Mouse (Mus musculus) ES-CJ7 (cell line): ENCODE measurements at regions not wholly inside any gene's neighbourhood (a gene's known extent, or its start where the extent isn't known, plus 50 kb on each side); places are given as distances from the start of the nearest gene placed in this dataset.

Experiments
- DNase-seq: peaks from one replicate; pipeline ENCODE4 v3.0.0; 2011; ENCODE audit warnings: low read depth, low spot score

DNA sequence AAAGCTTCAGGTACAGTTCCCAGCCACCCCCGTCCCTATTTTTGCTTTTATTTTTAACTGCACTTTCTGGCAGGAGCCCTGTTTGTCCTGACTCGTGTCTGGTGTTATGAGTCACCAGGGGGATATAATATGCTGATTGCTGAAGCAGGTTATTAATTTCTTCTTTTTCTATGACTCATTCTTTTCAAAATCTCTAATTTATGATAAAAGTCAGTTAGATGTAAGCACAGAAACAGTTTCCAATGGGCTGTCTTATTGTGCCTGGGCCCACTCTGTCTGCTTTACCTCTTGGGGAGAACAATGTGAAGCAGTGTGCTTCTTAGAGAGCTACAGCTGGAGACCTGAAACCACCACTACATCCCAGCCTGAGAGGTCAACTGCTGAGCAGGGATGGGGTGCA lies 153.5 kb upstream of the Trib2 start:
- no peak for DNase-seq

DNA sequence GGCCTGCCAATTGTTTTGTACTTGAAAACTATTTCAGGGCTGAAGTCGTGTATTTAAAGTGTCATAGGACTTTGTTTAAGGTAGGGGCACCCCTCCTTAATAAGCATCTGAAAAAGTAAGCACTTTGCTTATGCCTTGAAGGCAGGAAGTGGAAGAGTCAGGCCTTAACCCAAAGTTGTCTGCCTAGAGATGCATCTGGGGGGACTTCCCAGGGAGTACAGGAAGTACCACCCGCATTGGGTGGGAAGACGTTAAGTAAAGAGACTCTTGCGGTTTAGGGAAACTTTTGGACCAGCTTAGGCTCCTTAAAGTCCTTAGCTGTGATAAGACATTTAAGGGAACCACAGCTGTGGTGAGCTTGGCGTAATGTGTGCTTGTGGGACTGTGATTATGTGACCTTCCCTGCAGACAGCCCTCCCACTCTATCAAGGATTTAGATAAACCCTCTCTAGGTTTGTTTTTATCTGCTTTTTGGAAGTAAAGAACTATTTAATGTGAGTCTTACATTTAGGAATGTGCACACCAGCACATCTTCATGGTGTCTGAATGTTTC lies 150.9 kb upstream of the Trib2 start:
- DNase-seq, result no peak

DNA sequence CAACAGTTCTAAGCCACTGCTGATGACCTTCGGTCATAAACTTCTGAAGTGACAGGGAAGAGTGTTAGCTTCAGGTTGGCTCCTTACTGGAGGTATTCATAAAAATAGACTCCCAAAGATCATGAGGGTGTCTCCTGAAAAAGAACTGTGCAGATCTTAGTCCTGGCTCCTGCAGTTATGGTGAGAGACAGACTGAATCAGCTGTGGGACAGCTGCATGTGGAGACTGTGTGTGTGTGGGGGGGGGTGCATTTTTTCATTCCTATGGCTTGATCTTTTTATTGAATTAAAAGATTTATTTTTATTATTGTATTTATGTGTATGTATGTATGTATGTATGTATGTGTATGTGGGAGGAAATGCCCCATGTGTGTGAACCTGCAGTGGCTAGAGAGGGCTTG lies 149.9 kb upstream of the Trib2 start:
- no peak for DNase-seq

DNA sequence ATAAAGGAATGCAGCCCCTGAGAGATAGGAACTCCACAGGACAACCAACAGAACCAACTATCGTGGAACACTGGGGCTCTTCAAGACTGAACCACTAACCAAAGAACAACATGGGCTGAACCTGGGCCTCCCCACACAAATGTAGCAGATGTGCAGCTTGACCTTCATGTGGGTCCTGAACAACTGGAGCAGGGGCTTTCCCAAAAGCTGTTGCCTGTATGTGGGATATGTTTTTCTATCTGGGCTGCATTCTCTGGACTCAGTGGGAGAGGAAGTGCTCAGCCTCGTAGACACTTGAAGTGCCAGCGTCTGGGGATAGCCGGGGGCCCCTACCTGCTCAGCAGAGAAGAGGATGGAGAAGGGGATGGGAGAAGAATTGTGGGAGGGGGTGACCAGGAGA lies 149.2 kb upstream of the Trib2 start:
- no peak for DNase-seq

DNA sequence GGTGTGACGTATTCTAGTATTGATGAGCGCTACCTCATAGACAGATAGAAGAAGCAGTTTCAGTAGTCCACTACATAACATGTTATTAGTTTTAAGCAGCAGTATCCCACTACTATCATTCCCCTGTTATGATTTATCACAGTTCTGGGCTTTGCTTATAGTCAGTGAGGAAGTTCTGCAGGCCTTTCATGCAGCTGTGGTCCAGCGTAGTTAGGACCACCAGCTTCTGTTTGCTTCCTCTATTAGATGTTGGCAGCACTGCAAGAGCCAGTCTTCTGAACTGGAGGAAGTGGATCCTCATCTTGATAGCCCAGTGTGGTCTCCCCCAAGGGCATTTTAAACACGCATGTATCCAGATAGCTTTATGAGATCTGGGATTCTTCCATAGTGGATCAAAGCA lies 147.4 kb upstream of the Trib2 start:
- DNase-seq, result no peak

DNA sequence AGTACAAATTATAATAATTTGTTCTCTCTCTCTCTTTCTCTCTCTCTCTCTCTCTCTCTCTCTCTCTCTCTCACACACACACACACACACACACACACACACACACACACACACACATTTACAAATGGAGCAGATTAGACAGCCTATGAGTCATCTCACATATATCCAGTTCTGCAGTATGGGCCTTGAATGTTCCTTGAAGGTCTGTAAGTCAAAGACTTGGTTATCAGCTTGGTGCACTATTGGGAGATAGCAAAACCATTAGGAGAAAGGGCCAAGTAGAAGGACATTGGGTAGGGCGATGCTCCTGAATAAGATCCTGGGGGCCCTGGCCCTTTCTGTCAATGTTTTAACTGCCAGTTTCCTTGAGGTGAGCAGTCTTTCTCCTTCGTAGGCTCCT lies 145.1 kb upstream of the Trib2 start:
- DNase-seq, result no peak

DNA sequence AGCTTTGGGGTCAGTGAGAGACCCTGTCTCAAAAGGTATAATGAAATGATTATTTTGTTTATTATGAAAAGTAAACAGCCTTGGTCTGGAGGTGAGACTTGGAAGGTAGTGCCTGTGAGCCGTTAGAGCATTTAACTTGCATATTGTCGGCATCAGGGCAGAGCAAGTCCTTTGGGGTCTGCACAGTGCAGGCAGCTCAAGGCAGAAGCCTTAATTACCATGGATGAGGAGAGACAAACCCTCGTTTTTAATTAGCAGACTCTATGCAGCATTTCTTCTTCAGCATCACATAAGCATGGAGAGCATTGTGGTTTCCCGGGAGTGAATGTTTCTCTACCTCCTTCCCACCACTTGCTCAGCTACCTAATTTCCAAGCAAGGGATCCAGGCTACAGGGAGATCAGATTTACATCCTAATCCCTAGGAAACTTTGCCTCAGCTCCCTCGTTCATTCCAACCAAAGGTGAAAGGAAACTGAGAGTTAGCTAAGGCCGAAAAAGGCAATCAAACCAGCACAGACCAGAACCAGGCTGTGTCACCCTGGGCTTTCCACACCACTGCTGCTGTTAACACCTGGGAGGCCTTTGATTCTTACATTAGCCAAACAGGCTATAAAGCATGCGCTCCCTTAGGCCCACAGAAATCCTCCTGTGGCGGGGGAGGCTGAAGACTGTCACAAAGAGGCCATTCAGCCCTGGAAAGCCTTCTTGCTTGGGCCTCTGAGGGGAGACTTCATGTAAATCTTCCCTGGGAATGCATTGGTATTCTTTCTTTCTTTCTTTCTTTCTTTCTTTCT lies 120.9 kb upstream of the Trib2 start:
- peak; percentile 9 for DNase-seq

DNA sequence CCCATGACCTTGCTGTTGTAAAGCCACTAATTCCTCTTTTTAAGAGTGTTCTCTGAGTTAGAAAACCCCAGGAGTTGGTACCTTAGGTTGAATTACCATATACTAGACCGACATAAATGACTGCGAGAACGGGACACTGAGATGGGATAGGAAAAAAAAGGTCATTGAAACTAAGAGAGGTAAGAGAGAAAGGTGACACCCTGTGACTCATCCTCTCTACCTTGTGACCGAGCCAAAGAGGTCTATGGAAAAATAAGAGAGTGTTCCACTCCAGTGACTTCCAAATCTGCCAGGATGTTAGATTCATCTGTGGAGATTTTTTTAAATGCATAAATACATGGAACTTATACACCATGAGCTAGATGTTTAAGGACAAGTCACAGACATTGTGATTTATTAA lies 115.3 kb upstream of the Trib2 start:
- DNase-seq, result no peak

DNA sequence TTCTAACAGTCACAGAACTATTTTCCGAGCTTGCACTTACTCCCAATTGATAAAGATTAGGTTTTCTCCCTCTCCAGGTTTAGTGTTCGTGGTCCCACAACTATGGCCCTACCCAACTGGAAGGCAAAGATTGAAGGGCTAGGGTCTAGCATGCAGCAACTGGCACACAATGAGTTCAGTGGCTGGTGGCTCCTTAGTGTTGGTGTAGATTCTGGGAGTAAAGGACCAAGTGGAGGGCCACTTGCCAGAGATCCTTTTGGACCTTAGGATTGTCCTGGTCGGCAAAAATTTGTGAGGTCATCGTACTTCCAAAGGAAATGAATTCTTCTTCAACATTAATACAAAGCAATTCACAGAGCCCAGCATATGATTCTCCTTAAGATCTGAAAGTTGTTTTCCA lies 114.8 kb upstream of the Trib2 start:
- no peak for DNase-seq

DNA sequence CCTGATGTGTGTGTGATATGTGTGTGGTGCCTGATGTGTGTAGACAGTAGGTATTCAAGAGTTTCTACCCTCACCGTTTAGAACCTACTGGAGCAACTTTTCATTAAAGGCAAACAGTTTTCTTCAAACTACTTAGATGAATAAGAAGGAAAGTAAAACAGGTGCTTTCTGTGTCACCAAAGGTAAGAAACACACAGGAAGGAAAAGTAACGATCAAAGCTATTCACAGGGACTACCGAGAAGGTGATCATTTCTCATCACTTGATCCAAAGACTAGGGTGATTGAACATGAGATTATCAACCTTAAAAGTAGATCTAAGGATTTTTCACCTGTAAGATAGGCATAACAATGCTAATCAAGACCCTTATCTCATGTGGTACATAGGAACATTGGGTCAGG lies 113.4 kb upstream of the Trib2 start:
- DNase-seq, result no peak

DNA sequence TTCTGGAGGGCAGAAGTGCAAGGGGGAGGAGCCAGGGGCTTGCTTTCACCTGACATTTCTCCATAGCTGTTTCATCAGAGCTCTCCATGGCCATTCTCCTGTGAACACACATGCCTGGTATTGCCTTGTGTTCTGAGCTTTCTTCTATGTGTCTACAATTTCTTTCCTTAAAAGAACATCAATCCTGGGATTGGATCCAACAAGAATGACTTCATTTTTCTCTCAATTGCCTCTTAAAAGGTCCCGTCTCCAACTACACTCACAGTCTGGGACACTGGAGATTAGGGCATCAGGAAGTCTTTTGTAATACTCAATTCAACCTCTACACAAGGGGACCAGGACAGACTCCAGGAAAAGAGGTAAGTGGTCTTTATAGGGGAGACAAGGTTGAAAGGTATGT lies 112.8 kb upstream of the Trib2 start:
- no peak for DNase-seq

DNA sequence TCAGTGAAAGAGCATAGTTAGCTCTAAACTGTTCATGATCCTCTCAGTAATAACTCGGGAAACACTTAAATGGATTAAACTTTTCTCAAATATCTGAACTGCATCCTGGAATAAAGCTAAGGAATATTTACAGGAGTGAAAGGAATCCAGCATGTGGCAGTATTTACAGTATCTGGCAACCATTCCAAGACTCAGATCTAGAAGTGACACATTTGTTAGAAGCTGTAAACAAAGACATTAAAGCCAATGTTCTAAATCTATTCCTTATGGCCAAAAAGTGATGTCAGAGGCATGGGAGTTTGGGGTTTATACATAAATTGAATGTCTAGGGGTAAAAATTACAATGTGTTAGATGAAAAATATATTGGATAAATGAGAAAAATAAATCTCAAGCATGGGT lies 101.6 kb upstream of the Trib2 start:
- DNase-seq, result no peak

DNA sequence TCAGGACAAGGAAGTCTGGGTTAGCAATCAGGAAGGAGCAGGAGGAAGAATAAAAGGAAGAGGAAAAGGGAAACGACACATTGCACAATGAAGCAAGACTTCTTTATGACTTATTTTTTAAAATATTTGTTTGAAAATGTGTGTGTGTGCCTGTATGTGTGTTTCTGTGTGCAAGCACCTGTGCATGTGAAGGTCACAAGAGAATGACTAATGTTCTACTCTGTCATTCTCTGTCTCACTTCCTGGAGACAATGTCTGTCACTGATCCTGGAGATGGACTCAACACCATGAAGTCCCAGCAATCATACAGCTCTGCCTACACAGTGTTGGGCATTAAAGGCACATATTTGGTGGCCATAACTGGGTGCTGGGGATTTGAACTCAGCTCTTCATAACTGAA lies 96.2 kb upstream of the Trib2 start:
- DNase-seq, result no peak

DNA sequence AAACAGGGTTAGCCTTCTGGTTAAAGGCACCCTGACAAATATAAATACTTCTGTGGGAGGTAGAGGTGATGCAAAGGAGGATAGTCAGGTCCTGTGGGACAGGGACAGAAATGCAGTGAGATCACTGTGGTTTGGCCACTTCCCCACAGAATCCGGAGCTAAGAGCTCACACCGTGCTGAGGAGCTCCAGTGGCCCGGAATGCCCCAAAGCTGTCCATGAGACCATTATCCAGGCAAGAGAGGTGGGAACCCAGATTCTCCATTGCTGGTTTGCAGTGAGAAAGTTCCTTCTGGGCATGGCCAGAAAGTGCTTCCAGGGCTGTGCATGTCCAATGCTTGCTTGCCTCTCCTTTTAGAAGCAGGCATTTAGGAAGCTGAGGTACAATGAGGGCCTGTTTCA lies 95.8 kb upstream of the Trib2 start:
- DNase-seq, result no peak

DNA sequence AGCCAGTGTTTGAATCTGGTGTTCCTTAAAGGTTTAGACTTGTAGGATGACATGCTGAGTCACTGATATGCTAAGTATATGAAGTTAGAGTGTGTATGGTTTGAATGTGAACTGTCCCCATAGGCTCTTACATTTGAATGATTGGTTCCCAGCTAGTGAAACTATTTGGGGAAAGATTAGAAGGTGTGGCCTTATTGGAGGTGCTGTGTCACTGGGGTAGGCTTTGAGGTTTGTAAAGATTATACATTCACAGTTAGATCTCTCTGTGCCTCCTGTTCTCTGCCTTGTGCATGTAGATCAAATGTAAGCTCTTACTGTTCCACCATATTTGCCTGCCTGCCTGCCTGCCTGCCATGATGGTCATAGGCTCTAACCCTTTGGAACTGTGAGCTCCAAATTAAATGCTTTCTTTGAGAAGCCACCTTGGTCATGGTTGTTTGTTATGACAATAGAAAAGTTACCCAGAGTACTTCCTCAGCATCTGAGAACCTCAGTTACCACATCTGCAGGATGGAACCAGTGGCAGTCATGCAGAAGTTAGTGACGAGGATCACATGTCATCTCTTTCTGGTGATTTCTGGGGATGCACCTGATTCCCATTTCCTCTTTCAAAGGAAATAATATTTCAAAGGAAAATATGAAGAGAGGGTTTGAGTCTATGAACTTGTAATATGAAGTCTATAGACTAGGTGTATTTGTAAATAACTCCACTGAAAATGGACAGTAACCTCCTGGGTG lies 94.7 kb upstream of the Trib2 start:
- no peak for DNase-seq

DNA sequence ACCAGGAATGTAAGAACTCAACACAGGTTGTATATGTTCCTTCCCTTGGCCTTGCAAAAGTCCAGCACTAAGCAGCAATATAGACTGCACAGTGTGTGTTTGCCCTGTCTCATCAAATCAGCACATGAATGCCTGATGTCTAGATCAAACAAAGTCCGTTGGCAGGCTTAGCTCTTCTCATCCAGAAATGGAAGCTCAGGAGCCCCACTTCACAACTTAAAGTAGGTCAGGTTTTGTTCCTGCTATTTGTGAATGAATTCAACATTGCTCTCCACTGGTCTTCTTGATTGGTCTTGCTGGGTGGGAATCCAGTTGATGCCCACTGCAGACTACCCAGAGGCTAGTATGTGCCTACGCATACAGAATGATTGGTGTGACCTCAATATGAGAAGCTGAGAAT lies 80.8 kb upstream of the Trib2 start:
- no peak for DNase-seq

DNA sequence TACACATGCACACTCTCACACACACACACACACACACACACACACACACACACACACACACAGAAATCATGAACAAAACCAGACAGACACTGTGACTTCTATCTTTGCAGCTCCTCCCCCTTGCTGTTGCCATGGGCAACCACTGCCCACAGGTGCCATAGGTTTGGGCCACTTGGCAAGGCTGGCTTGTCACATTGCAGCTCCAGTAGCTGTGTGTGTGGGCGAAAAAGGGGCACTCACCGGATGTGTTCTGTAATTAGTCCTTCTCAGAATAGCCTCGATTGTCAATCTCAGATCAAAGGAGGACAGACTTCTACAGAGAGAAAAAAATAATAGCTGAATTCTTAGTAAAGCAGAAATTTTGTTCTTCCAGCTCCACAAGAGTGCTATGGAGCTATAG lies 79.8 kb upstream of the Trib2 start:
- DNase-seq, result no peak

DNA sequence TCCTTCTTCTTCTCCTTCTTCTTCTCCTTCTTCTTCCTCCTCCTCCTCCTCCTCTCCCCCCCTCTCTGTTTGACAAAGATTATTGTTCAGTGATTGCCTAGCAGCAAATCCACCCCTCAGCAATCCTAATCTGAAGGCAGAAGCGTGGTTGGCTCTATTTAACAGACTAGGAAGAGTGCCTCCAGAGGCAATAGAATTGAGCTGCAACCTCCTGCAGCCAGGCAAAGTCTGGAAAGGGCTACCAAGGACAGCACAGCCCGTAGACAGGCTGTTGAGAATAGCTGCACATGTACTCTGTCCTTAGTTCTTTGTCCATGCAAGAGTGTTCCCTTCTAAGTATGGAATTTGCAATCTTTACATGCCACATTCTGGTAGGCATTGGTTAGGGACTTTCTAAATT lies 78.5 kb upstream of the Trib2 start:
- peak; percentile 16 for DNase-seq

DNA sequence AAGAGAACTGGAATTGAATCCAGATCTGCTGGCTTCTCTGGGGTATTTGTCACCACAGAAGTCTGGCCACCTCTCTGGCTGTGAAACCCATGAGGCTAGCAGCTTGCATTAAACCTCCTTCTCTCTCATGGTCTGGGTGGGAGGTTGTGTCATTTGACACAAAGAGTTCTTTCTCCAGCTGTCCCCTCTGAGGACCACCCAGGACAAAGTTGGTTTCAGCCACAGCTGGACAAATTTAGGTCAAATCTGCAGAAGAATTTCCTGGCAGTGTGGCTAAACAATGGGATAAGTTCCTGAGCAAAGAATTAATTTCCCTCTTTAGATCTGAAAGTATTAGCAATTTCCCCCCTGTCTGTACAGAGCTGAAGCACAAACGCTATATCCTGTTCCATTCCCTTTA lies 73.9 kb upstream of the Trib2 start:
- no peak for DNase-seq

DNA sequence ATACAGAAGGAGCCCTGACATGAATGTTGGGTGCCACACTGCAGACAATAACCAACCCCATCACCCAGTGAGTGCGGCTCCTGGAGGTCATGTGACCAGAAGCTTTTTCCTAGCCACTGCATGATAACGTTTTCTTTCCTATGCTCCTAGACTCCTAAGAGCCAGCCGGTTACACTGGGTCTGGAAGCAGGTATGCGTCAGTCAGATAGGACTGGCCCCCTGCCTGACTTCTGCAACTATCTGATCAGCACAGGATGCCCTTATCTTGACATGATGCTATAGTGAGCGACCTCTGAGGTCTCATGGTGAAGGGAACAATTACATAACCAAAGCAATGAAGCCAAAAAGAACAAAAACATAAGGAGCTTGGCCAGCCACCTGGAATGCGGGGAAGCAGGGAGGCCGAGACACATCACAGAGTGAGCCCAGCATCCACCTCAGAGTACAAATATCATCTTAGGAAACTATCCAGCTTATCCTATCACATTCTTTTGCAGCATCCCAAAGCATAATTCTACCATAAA lies 63.2 kb upstream of the Trib2 start:
- no peak for DNase-seq
